In genomic region chr2:97468372-97468771, GRCm38 (mm10) we compare ENCODE assay signal across 8 mouse cellular contexts.
DNase-seq lines count a peak whose midpoint lies in the region; ATAC-seq lines count a peak whose summit lies in the region.

No protein-coding gene starts in this region.

- peaks cover 3% of the 10 kb centered on the region for H3K4me1 ChIP-seq in lung, embryonic 15.5 days
- no peaks in the 10 kb centered on the region for H3K4me1 ChIP-seq in intestine, embryonic 15.5 days (replicated peaks)

- no peaks in the 10 kb centered on the region for H3K36me3 ChIP-seq in lung, embryonic 15.5 days
- no peaks in the 10 kb centered on the region for H3K36me3 ChIP-seq in intestine, embryonic 15.5 days

- DNase-seq in embryo, embryonic 10.5 days (ENCODE audit: low spot score), result peak; percentile 4
- DNase-seq in embryo, embryonic 11 days, result no peak
- DNase-seq in lung, postnatal 25 days (ENCODE audit: low spot score), result no peak
- peak; percentile 45 for DNase-seq in retina, postnatal 1 day
- no peak for DNase-seq in gastrocnemius, adult 8-10 months (ENCODE audit: low spot score in 2 of 2)
- no peak for DNase-seq in T-cell, adult 2 months (ENCODE audit: low spot score)

- H3K4me2 ChIP-seq in lung, embryonic 15.5 days, result 0 out of 2 replicates have a peak overlapping the region, but pooled peaks have one; percentile 87
- peak overlapping the region; percentile 22; the same call in 1 of the 2 replicates for H3K4me2 ChIP-seq in intestine, embryonic 15.5 days (replicated peaks)

- H3K27me3 ChIP-seq in lung, embryonic 15.5 days, result peaks cover 12% of the 10 kb centered on the region
- H3K27me3 ChIP-seq in intestine, embryonic 15.5 days (replicated peaks), result no peaks in the 10 kb centered on the region

- no peak overlapping the region for H3K27ac ChIP-seq in lung, embryonic 15.5 days
- H3K27ac ChIP-seq in intestine, embryonic 15.5 days, result no peak overlapping the region

- no peak overlapping the region for H3K4me3 ChIP-seq in lung, embryonic 15.5 days
- H3K4me3 ChIP-seq in intestine, embryonic 15.5 days (replicated peaks), result no peak overlapping the region

- no peak for ATAC-seq in lung, embryonic 15.5 days (ENCODE audit: borderline replicate concordance, extremely low read depth, low FRiP score, low TSS enrichment)
- no peak for ATAC-seq in intestine, embryonic 15.5 days

- no peak overlapping the region for H3K9ac ChIP-seq in lung, embryonic 15.5 days
- no peak overlapping the region for H3K9ac ChIP-seq in intestine, embryonic 15.5 days

- H3K9me3 ChIP-seq in lung, embryonic 15.5 days, result no peaks in the 10 kb centered on the region
- no peaks in the 10 kb centered on the region for H3K9me3 ChIP-seq in intestine, embryonic 15.5 days

- WGBS in lung, embryonic 15.5 days, result 42% methylated on average over 5 of the region's 5 CpGs
- WGBS in intestine, embryonic 15.5 days, result 41% methylated on average over 5 of the region's 5 CpGs

Comparison
In these comparisons a context has a peak if more than half of its experiments do, and no peak if none do; other contexts are left out.
1. DNase-seq: peak in embryo, embryonic 10.5 days (single experiment) and retina, postnatal 1 day (single experiment); none in embryo, embryonic 11 days (single experiment), lung, postnatal 25 days (single experiment), gastrocnemius, adult 8-10 months (0 of 2) and T-cell, adult 2 months (single experiment).